Mouse (Mus musculus): ENCODE data around the gene Astn2. TPM values are rescaled to one million over a fixed set of nuclear protein-coding genes. Genes with fewer than 3 reads are reported as not detected.

Gene Astn2
- polyA plus RNA-seq, 1 experiment, result not detected

GRCm38 (mm10) chr4:65473141-65473540 is 931.3 kb downstream of the Astn2 start:
- no peak for TF ChIP-seq GATA1 (IDR thresholded peaks at IDR 0.05; ENCODE audit: borderline replicate concordance, low read length)
- no peak for TF ChIP-seq FLI1 (IDR thresholded peaks at IDR 0.05; ENCODE audit: low read length)
- Histone ChIP-seq H3K4me1 (no peaks in the 10 kb centered on the region), H3K27me3 (replicated peaks) (no peaks in the 10 kb centered on the region), H3K9me3 (peaks cover 3% of the 10 kb centered on the region; the same call in 1 of the 2 replicates), H3K36me3 (replicated peaks; ENCODE audit: low read length) (no peaks in the 10 kb centered on the region), H3K4me3 (replicated peaks) (no peak overlapping the region)

- no peaks in the 10 kb centered on the region for H3K9me3 ChIP-seq
- H3K4me1 ChIP-seq, result no peaks in the 10 kb centered on the region
- no peak for TF ChIP-seq FLI1 (IDR thresholded peaks at IDR 0.05; ENCODE audit: low read length)
- no peak overlapping the region for H3K4me3 ChIP-seq (replicated peaks)
- H3K27me3 ChIP-seq (replicated peaks), result no peaks in the 10 kb centered on the region
- no peaks in the 10 kb centered on the region for H3K36me3 ChIP-seq (replicated peaks; ENCODE audit: low read length)
Observed at GRCm38 (mm10) chr4:65449171-65449570, 955.2 kb downstream of the Astn2 start.

- H3K9me3 ChIP-seq, result no peaks in the 10 kb centered on the region; the same call in 1 of the 2 replicates
- no peak overlapping the region for H3K4me3 ChIP-seq (replicated peaks)
Observed at GRCm38 (mm10) chr4:65441746-65442145, 962.7 kb downstream of the Astn2 start.

GRCm38 (mm10) chr4:65430804-65431203 is 973.6 kb downstream of the Astn2 start:
- H3K9me3 ChIP-seq, result peaks cover 8% of the 10 kb centered on the region; the same call in 1 of the 2 replicates
- no peak overlapping the region for H3K4me3 ChIP-seq (replicated peaks)
- no peak for TF ChIP-seq FLI1 (IDR thresholded peaks at IDR 0.05; ENCODE audit: low read length)
- no peak for TF ChIP-seq GATA1 (IDR thresholded peaks at IDR 0.05; ENCODE audit: borderline replicate concordance, low read length)
- no peaks in the 10 kb centered on the region for H3K36me3 ChIP-seq (replicated peaks; ENCODE audit: low read length)
- H3K4me1 ChIP-seq, result no peaks in the 10 kb centered on the region
- no peaks in the 10 kb centered on the region for H3K27me3 ChIP-seq (replicated peaks)

More at GRCm38 (mm10) chr4:65441746-65442145, 962.7 kb downstream of the Astn2 start:
- H3K4me1 ChIP-seq, result no peaks in the 10 kb centered on the region
- no peaks in the 10 kb centered on the region for H3K27me3 ChIP-seq (replicated peaks)
- no peak for TF ChIP-seq GATA1 (IDR thresholded peaks at IDR 0.05; ENCODE audit: borderline replicate concordance, low read length)
- no peak for TF ChIP-seq FLI1 (IDR thresholded peaks at IDR 0.05; ENCODE audit: low read length)
- H3K36me3 ChIP-seq (replicated peaks; ENCODE audit: low read length), result no peaks in the 10 kb centered on the region

- Histone ChIP-seq H3K27me3 (replicated peaks) (no peaks in the 10 kb centered on the region), H3K4me1 (no peaks in the 10 kb centered on the region), H3K4me3 (replicated peaks) (no peak overlapping the region), H3K9me3 (peaks cover 13% of the 10 kb centered on the region), H3K36me3 (replicated peaks; ENCODE audit: low read length) (no peaks in the 10 kb centered on the region)
- TF ChIP-seq FLI1 (IDR thresholded peaks at IDR 0.05; ENCODE audit: low read length), result no peak
- TF ChIP-seq GATA1 (IDR thresholded peaks at IDR 0.05; ENCODE audit: borderline replicate concordance, low read length), result no peak
Observed at GRCm38 (mm10) chr4:65427480-65427879, 976.9 kb downstream of the Astn2 start.

GRCm38 (mm10) chr4:65426437-65426836 is 978.0 kb downstream of the Astn2 start:
- TF ChIP-seq FLI1 (IDR thresholded peaks at IDR 0.05; ENCODE audit: low read length), result no peak
- TF ChIP-seq GATA1 (IDR thresholded peaks at IDR 0.05; ENCODE audit: borderline replicate concordance, low read length), result no peak
- no peaks in the 10 kb centered on the region for H3K4me1 ChIP-seq
- no peaks in the 10 kb centered on the region for H3K36me3 ChIP-seq (replicated peaks; ENCODE audit: low read length)
- no peak overlapping the region for H3K4me3 ChIP-seq (replicated peaks)
- H3K27me3 ChIP-seq (replicated peaks), result no peaks in the 10 kb centered on the region
- H3K9me3 ChIP-seq, result peaks cover 13% of the 10 kb centered on the region

GRCm38 (mm10) chr4:65423068-65423625 is 981.3 kb downstream of the Astn2 start:
- Histone ChIP-seq H3K27me3 (replicated peaks) (no peaks in the 10 kb centered on the region), H3K4me3 (replicated peaks) (no peak overlapping the region), H3K4me1 (no peaks in the 10 kb centered on the region), H3K9me3 (peaks cover 13% of the 10 kb centered on the region), H3K36me3 (replicated peaks; ENCODE audit: low read length) (no peaks in the 10 kb centered on the region)
- TF ChIP-seq GATA1 (IDR thresholded peaks at IDR 0.05; ENCODE audit: borderline replicate concordance, low read length) (no peak), FLI1 (IDR thresholded peaks at IDR 0.05; ENCODE audit: low read length) (no peak)

GRCm38 (mm10) chr4:65421272-65421671 is 983.1 kb downstream of the Astn2 start:
- TF ChIP-seq GATA1 (IDR thresholded peaks at IDR 0.05; ENCODE audit: borderline replicate concordance, low read length), result no peak
- TF ChIP-seq FLI1 (IDR thresholded peaks at IDR 0.05; ENCODE audit: low read length), result no peak
- Histone ChIP-seq H3K4me3 (replicated peaks) (no peak overlapping the region), H3K36me3 (replicated peaks; ENCODE audit: low read length) (no peaks in the 10 kb centered on the region), H3K4me1 (no peaks in the 10 kb centered on the region), H3K27me3 (replicated peaks) (no peaks in the 10 kb centered on the region), H3K9me3 (peaks cover 7% of the 10 kb centered on the region)

- no peaks in the 10 kb centered on the region for H3K36me3 ChIP-seq (replicated peaks; ENCODE audit: low read length)
- no peak for TF ChIP-seq FLI1 (IDR thresholded peaks at IDR 0.05; ENCODE audit: low read length)
- no peak for TF ChIP-seq GATA1 (IDR thresholded peaks at IDR 0.05; ENCODE audit: borderline replicate concordance, low read length)
- no peaks in the 10 kb centered on the region for H3K4me1 ChIP-seq
- peaks cover 4% of the 10 kb centered on the region; the same call in 1 of the 2 replicates for H3K9me3 ChIP-seq
- no peaks in the 10 kb centered on the region for H3K27me3 ChIP-seq (replicated peaks)
- H3K4me3 ChIP-seq (replicated peaks), result no peak overlapping the region
Observed at GRCm38 (mm10) chr4:65420511-65420931, 983.9 kb downstream of the Astn2 start.

GRCm38 (mm10) chr4:65415507-65415906 is 988.9 kb downstream of the Astn2 start:
- H3K36me3 ChIP-seq (replicated peaks; ENCODE audit: low read length), result no peaks in the 10 kb centered on the region
- no peaks in the 10 kb centered on the region for H3K27me3 ChIP-seq (replicated peaks)
- H3K4me3 ChIP-seq (replicated peaks), result no peak overlapping the region
- H3K4me1 ChIP-seq, result no peaks in the 10 kb centered on the region
- TF ChIP-seq FLI1 (IDR thresholded peaks at IDR 0.05; ENCODE audit: low read length) (no peak), GATA1 (IDR thresholded peaks at IDR 0.05; ENCODE audit: borderline replicate concordance, low read length) (no peak)
- no peaks in the 10 kb centered on the region for H3K9me3 ChIP-seq
